ENCODE assay signal across 27 mouse cellular contexts in genomic region chr3:86004751-86005150, GRCm38 (mm10). TPM values are rescaled to one million over a fixed set of nuclear protein-coding genes. Genes with fewer than 3 reads are reported as not detected.
A peak's percentile ranks its signal among the peaks of the same experiment; 100 is the strongest.
DNase-seq lines count a peak whose midpoint lies in the region; TF ChIP-seq lines count a peak whose summit lies in the region.
"Had no signal": no experiment of that assay in that cellular context is flagged by ENCODE, and none has a peak within 500 bp of the region (broad histone marks: within the 10 kb centered on the region; RNA-seq: fewer than 3 reads in every experiment).

No protein-coding gene starts in this region.

- H3K4me3 ChIP-seq in ES-E14 (ENCODE audit: insufficient read depth in 1 of 2, low read depth in 1 of 2, low read length in 2 of 2, poor library complexity in 1 of 2, severe bottlenecking in 1 of 2) = no peak overlapping the region

- DNase-seq in ES-CJ7 (ENCODE audit: low read depth, low spot score) (peak; percentile 20), ES-E14 (ENCODE audit: low read depth, low spot score) (no peak), R1 (ENCODE audit: low read depth, low spot score) (peak; percentile 86), ZHBTc4 (ENCODE audit: low read depth, low spot score) (peak; percentile 71)
- DNase-seq in heart, postnatal 10 days = no peak
- DNase-seq in right cerebral cortex, postnatal 14 days = no peak
- DNase-seq in kidney, adult 18-20 months = no peak
- DNase-seq in adrenal gland, adult (ENCODE audit: inconsistent age in 2 of 2, low spot score in 1 of 2) = no peak
- DNase-seq: adrenal gland, adult 2 months; adrenal gland, adult 8-10 months; adrenal gland, postnatal 10 days; adrenal gland, postnatal 14 days; adrenal gland, postnatal 25 days; adrenal gland, postnatal 36 days; B cell, adult 2 months; cerebellum, adult 11 months; cerebellum, adult 11-12 months; cerebellum, adult 18-20 months; cerebellum, adult 2 months; cerebellum, adult 8-10 months; cerebellum, adult 9-10 months; cerebellum, adult 9-11 months had no signal

- peaks cover 2% of the 10 kb centered on the region in 2 experiments; a peak in 2 of 4 replicates for H3K4me1 ChIP-seq in ES-E14 (ENCODE audit: control insufficient read depth in 2 of 2, insufficient read depth in 2 of 2, low read length in 2 of 2, poor library complexity in 1 of 2)

- H3K27ac ChIP-seq in ES-E14 (ENCODE audit: insufficient read depth, low read depth, low read length, poor library complexity, severe bottlenecking) = peak overlapping the region; percentile 51; the same call in 1 of the 2 replicates

- H3K9ac ChIP-seq in ES-E14 (ENCODE audit: insufficient read depth, low read depth, low read length, poor library complexity, severe bottlenecking) = peak overlapping the region; percentile 50; the same call in 1 of the 2 replicates

- H3K36me3 ChIP-seq in ES-E14 (ENCODE audit: control insufficient read depth, insufficient read depth, low read length, poor library complexity, severe bottlenecking) = peaks cover 6% of the 10 kb centered on the region; the same call in 1 of the 2 replicates
- H3K36me3 ChIP-seq: G1E had no signal

- H3K9me3 ChIP-seq in ES-E14 (ENCODE audit: control insufficient read depth, insufficient read depth, low read depth, low read length) = no peaks in the 10 kb centered on the region
- H3K9me3 ChIP-seq: G1E had no signal

- in situ Hi-C loops in ES-E14 (cut with MboI; ENCODE audit: low sequenced_read_pairs in 2 of 2, unreplicated experiment in 2 of 2) = no loop called here

- intact Hi-C loops in heart, postnatal 10 days (cut with DNase I) = no loop called here

TF ChIP-seq in ES-E14, 5 proteins besides CTCF, POLR2A, EP300 and RAD21:
- no peak for TF ChIP-seq MAFK (IDR thresholded peaks at IDR 0.05; ENCODE audit: insufficient read depth, low read depth, low read length)
- no peak for TF ChIP-seq HCFC1 (IDR thresholded peaks at IDR 0.05; ENCODE audit: borderline replicate concordance, insufficient read depth, low read length)
- no peak for TF ChIP-seq CHD2 (IDR thresholded peaks at IDR 0.05; ENCODE audit: low read depth, low read length)
- no peak for TF ChIP-seq ZC3H11A (IDR thresholded peaks at IDR 0.05; ENCODE audit: borderline replicate concordance, low read depth, low read length)
- no peak for TF ChIP-seq ZNF384 (IDR thresholded peaks at IDR 0.05; ENCODE audit: low read depth, low read length)

RNA-seq across cellular contexts. Expression of gene Prss48, which starts 2.5 kb away (rescaled TPM):
- 0.36 and 1.1 TPM in 2 replicates for total RNA-seq in ES-E14 (2012; rRNA removed)
- total RNA-seq in heart, postnatal 10 days (2021) = not detected
- total RNA-seq: adrenal gland, adult 18-20 months; adrenal gland, adult 2 months; adrenal gland, adult 8-10 months; adrenal gland, postnatal 10 days; adrenal gland, postnatal 14 days; adrenal gland, postnatal 25 days; adrenal gland, postnatal 36 days; adrenal gland, postnatal 4 days; CH12.LX; G1E; MEL had no signal

RNA-seq across cellular contexts. Expression of gene Sh3d19, which starts 33.8 kb away (rescaled TPM):
- 13.2 and 22.3 TPM in 2 replicates for total RNA-seq in ES-E14 (2012; rRNA removed)
- 10 to 100 TPM; 23.4 to 27.8 TPM for total RNA-seq in heart, postnatal 10 days (2021)

Comparison
In these comparisons a context has a peak if more than half of its experiments do, and no peak if none do; other contexts are left out.
1. DNase-seq: peak in ES-CJ7 (single experiment), R1 (single experiment) and ZHBTc4 (single experiment); none in ES-E14 (single experiment), heart, postnatal 10 days (0 of 2), right cerebral cortex, postnatal 14 days (single experiment), kidney, adult 18-20 months (single experiment) and adrenal gland, adult (0 of 2).